Mouse (Mus musculus): ENCODE measurements around the gene Lzts2. TPM values are rescaled to one million over a fixed set of nuclear protein-coding genes. Genes with fewer than 3 reads are reported as not detected.

Lzts2 gene
- polyA plus RNA-seq, 1 experiment from 2014 or later, result 47.9 TPM

GRCm38 (mm10) chr19:45067170-45067569 is 53.0 kb downstream of the Lzts2 start:
- H3K27ac ChIP-seq, result no peak overlapping the region
- no peak for DNase-seq (ENCODE audit: extremely low spot score, low spot score)
- H3K4me3 ChIP-seq, result no peak overlapping the region
- peaks cover 88% of the 10 kb centered on the region for H3K27me3 ChIP-seq (ENCODE audit: poor library complexity, severe bottlenecking)
- H3K36me3 ChIP-seq (replicated peaks), result no peaks in the 10 kb centered on the region
- peaks cover 31% of the 10 kb centered on the region for H3K4me1 ChIP-seq
- 10% methylated on average over 17 of the region's 17 CpGs for WGBS
- no peaks in the 10 kb centered on the region for H3K9me3 ChIP-seq

GRCm38 (mm10) chr19:45067758-45068510 is 53.7 kb downstream of the Lzts2 start:
- no peak overlapping the region for H3K27ac ChIP-seq
- H3K9me3 ChIP-seq, result no peaks in the 10 kb centered on the region
- H3K4me1 ChIP-seq, result peaks cover 31% of the 10 kb centered on the region
- WGBS, result 82% methylated on average over 7 of the region's 7 CpGs
- no peak for DNase-seq (ENCODE audit: extremely low spot score, low spot score)
- no peaks in the 10 kb centered on the region for H3K36me3 ChIP-seq (replicated peaks)
- no peak overlapping the region for H3K4me3 ChIP-seq
- peaks cover 95% of the 10 kb centered on the region for H3K27me3 ChIP-seq (ENCODE audit: poor library complexity, severe bottlenecking)

GRCm38 (mm10) chr19:45073871-45074542 is 59.8 kb downstream of the Lzts2 start:
- DNase-seq (ENCODE audit: extremely low spot score, low spot score), result peak; percentile 85
- Histone ChIP-seq H3K4me1 (peaks cover 56% of the 10 kb centered on the region), H3K27me3 (ENCODE audit: poor library complexity, severe bottlenecking) (peaks cover 89% of the 10 kb centered on the region), H3K9me3 (no peaks in the 10 kb centered on the region), H3K4me3 (peak overlapping the region; percentile 62), H3K27ac (peak overlapping the region; percentile 91), H3K36me3 (replicated peaks) (no peaks in the 10 kb centered on the region)
- WGBS, result 9% methylated on average over 20 of the region's 20 CpGs

GRCm38 (mm10) chr19:45074580-45075322 is 60.5 kb downstream of the Lzts2 start, which contains the start of gene Kazald1:
TSS of gene Kazald1 (plus strand) at chr19:45075241.
- under 1% methylated on average over 45 of the region's 45 CpGs for WGBS
- peak within 1 kb of the TSS; percentile 91 for H3K27ac ChIP-seq
- peaks cover 63% of the 10 kb centered on the region for H3K4me1 ChIP-seq
- DNase-seq (ENCODE audit: extremely low spot score, low spot score), result peak; percentile 92
- peaks cover 89% of the 10 kb centered on the region for H3K27me3 ChIP-seq (ENCODE audit: poor library complexity, severe bottlenecking)
- H3K9me3 ChIP-seq, result no peaks in the 10 kb centered on the region
- H3K36me3 ChIP-seq (replicated peaks), result no peaks in the 10 kb centered on the region
- peak within 1 kb of the TSS; percentile 62 for H3K4me3 ChIP-seq

GRCm38 (mm10) chr19:45075323-45076035 is 61.3 kb downstream of the Lzts2 start:
- Histone ChIP-seq H3K27me3 (ENCODE audit: poor library complexity, severe bottlenecking) (peaks cover 89% of the 10 kb centered on the region), H3K36me3 (replicated peaks) (no peaks in the 10 kb centered on the region), H3K9me3 (no peaks in the 10 kb centered on the region), H3K27ac (peak overlapping the region; percentile 91), H3K4me3 (peak overlapping the region; percentile 62), H3K4me1 (peaks cover 68% of the 10 kb centered on the region)
- peak; percentile 35 for DNase-seq (ENCODE audit: extremely low spot score, low spot score)
- under 1% methylated on average over 32 of the region's 32 CpGs for WGBS

- Histone ChIP-seq H3K36me3 (replicated peaks) (no peaks in the 10 kb centered on the region), H3K9me3 (no peaks in the 10 kb centered on the region), H3K4me3 (peak overlapping the region; percentile 62), H3K4me1 (peaks cover 68% of the 10 kb centered on the region), H3K27ac (no peak overlapping the region), H3K27me3 (ENCODE audit: poor library complexity, severe bottlenecking) (peaks cover 89% of the 10 kb centered on the region)
- peak; percentile 35 for DNase-seq (ENCODE audit: extremely low spot score, low spot score)
- 6% methylated on average over 17 of the region's 17 CpGs for WGBS
Measured at GRCm38 (mm10) chr19:45076036-45076575, 61.9 kb downstream of the Lzts2 start.

Other genes with a start within 250 kb of the Lzts2 start
- 53.9 and 54.1 TPM in 2 replicates for gene Slf2, start 83.3 kb upstream of the Lzts2 start, polyA plus RNA-seq (2016; fragmentation: Nextera tagmentation; extraction: Ambion mirVana)
- gene Sema4g, start 25.3 kb upstream of the Lzts2 start, polyA plus RNA-seq (2016; fragmentation: Nextera tagmentation; extraction: Ambion mirVana), result 3.4 and 3.8 TPM in 2 replicates
- 34.5 and 35.8 TPM in 2 replicates for gene Twnk, start 8.8 kb upstream of the Lzts2 start, polyA plus RNA-seq (2016; fragmentation: Nextera tagmentation; extraction: Ambion mirVana)
- 71.4 and 75.0 TPM in 2 replicates for gene Mrpl43, start 8.0 kb upstream of the Lzts2 start, polyA plus RNA-seq (2016; fragmentation: Nextera tagmentation; extraction: Ambion mirVana)
- gene Pdzd7, start 31.3 kb downstream of the Lzts2 start, polyA plus RNA-seq (2016; fragmentation: Nextera tagmentation; extraction: Ambion mirVana), result 0.15 and 0.25 TPM in 2 replicates
- gene Sfxn3, start 33.1 kb downstream of the Lzts2 start, polyA plus RNA-seq (2016; fragmentation: Nextera tagmentation; extraction: Ambion mirVana), result 6.3 and 6.9 TPM in 2 replicates
- 0.20 and 0.63 TPM in 2 replicates for gene Kazald1, start 60.8 kb downstream of the Lzts2 start, polyA plus RNA-seq (2016; fragmentation: Nextera tagmentation; extraction: Ambion mirVana)
- gene Tlx1, start 136.3 kb downstream of the Lzts2 start, polyA plus RNA-seq (2016; fragmentation: Nextera tagmentation; extraction: Ambion mirVana), result not detected in 2 replicates
- not detected in 2 replicates for gene Lbx1, start 221.4 kb downstream of the Lzts2 start, polyA plus RNA-seq (2016; fragmentation: Nextera tagmentation; extraction: Ambion mirVana)

All from forebrain, embryonic 10.5 days (tissue).